Mouse (Mus musculus): ENCODE results near the gene Pck1.

Pck1 gene

GRCm38 (mm10) chr2:173173521-173174511 lies 21.0 kb downstream of the Pck1 start:
- DNase-seq (ENCODE audit: low spot score) = no peak

GRCm38 (mm10) chr2:173174569-173174968 lies 21.7 kb downstream of the Pck1 start:
- no peak for DNase-seq (ENCODE audit: low spot score)

GRCm38 (mm10) chr2:173175703-173176102 lies 22.9 kb downstream of the Pck1 start:
- DNase-seq (ENCODE audit: low spot score) = no peak

- no peak for DNase-seq (ENCODE audit: low spot score)
These were observed 24.6 kb downstream of the Pck1 start for GRCm38 (mm10) chr2:173177481-173177880.

GRCm38 (mm10) chr2:173177951-173178350 lies 25.1 kb downstream of the Pck1 start:
- peak; percentile 85 for DNase-seq (ENCODE audit: low spot score)

GRCm38 (mm10) chr2:173179046-173179445 lies 26.2 kb downstream of the Pck1 start:
- DNase-seq (ENCODE audit: low spot score) = no peak

- DNase-seq (ENCODE audit: low spot score) = no peak
These were observed 27.2 kb downstream of the Pck1 start for GRCm38 (mm10) chr2:173180026-173180425.

- no peak for DNase-seq (ENCODE audit: low spot score)
These were observed 28.0 kb downstream of the Pck1 start for GRCm38 (mm10) chr2:173180721-173181388.

GRCm38 (mm10) chr2:173181486-173181885 lies 28.6 kb downstream of the Pck1 start:
- no peak for DNase-seq (ENCODE audit: low spot score)

- DNase-seq (ENCODE audit: low spot score) = no peak
These were observed 29.1 kb downstream of the Pck1 start for GRCm38 (mm10) chr2:173181901-173182300.

GRCm38 (mm10) chr2:173182796-173183195 lies 29.9 kb downstream of the Pck1 start:
- no peak for DNase-seq (ENCODE audit: low spot score)

- no peak for DNase-seq (ENCODE audit: low spot score)
These were observed 30.5 kb downstream of the Pck1 start for GRCm38 (mm10) chr2:173183311-173183710.

GRCm38 (mm10) chr2:173183836-173184460 lies 31.1 kb downstream of the Pck1 start:
- DNase-seq (ENCODE audit: low spot score) = peak; percentile 72

- no peak for DNase-seq (ENCODE audit: low spot score)
These were observed 31.7 kb downstream of the Pck1 start for GRCm38 (mm10) chr2:173184475-173185080.

GRCm38 (mm10) chr2:173185282-173185681 lies 32.4 kb downstream of the Pck1 start:
- DNase-seq (ENCODE audit: low spot score) = no peak

GRCm38 (mm10) chr2:173186047-173186943 lies 33.4 kb downstream of the Pck1 start:
- DNase-seq (ENCODE audit: low spot score) = peak; percentile 85

- DNase-seq (ENCODE audit: low spot score) = no peak
These were observed 34.5 kb downstream of the Pck1 start for GRCm38 (mm10) chr2:173187182-173187855.

- DNase-seq (ENCODE audit: low spot score) = no peak
These were observed 41.9 kb downstream of the Pck1 start for GRCm38 (mm10) chr2:173194796-173195195.

- DNase-seq (ENCODE audit: low spot score) = no peak
These were observed 50.3 kb downstream of the Pck1 start for GRCm38 (mm10) chr2:173202924-173203689.

- DNase-seq (ENCODE audit: low spot score) = no peak
These were observed 50.9 kb downstream of the Pck1 start for GRCm38 (mm10) chr2:173203726-173204125.
